Mouse (Mus musculus) neural tube, embryonic 14.5 days (tissue): ENCODE measurements around the gene Clrn1. TPM values are rescaled to one million over a fixed set of nuclear protein-coding genes. Genes with fewer than 3 reads are reported as not detected.

Experiments used
- ATAC-seq: fragments of 200-750 bp; cut with Nextera tagmentation; 2 replicates; pipeline ENCODE4 v1.8.0; 2017; ENCODE audit warnings: low read depth, mild to moderate bottlenecking, moderate TSS enrichment, moderate library complexity
- H3K27ac ChIP-seq: fragments of 300-500 bp; sonication (generic); 2 replicates; pipeline ENCODE4 v1.5.1; 2014; ENCODE audit warnings: low read depth, mild to moderate bottlenecking, control low read depth, low read length, moderate library complexity, mixed read lengths
- H3K27me3 ChIP-seq: fragments of 300-500 bp; sonication (generic); 2 replicates; pipeline ENCODE4 v1.6.1; 2014; ENCODE audit warnings: low read length; ENCODE audit not compliant: control insufficient read depth, insufficient read depth
- H3K36me3 ChIP-seq: fragments of 300-500 bp; sonication (generic); 2 replicates; pipeline ENCODE4 v1.6.1; 2014; ENCODE audit warnings: low read length, mixed read lengths; ENCODE audit not compliant: control insufficient read depth, insufficient read depth
- H3K4me1 ChIP-seq: fragments of 300-500 bp; sonication (generic); 2 replicates; pipeline ENCODE4 v1.6.1; 2014; ENCODE audit warnings: low read length; ENCODE audit not compliant: control insufficient read depth, insufficient read depth
- H3K4me2 ChIP-seq: fragments of 300-500 bp; sonication (generic); 2 replicates; pipeline ENCODE4 v1.6.1; 2014; ENCODE audit warnings: mild to moderate bottlenecking, low read depth, low read length, control low read depth
- H3K4me3 ChIP-seq: fragments of 300-500 bp; sonication (generic); 2 replicates; pipeline ENCODE4 v1.5.1; 2014; ENCODE audit warnings: low read depth, low read length, control low read depth, mixed read lengths
- H3K9ac ChIP-seq: fragments of 300-500 bp; sonication (generic); replicated peaks from 2 replicates; pipeline ENCODE4 v1.6.1; 2014; ENCODE audit warnings: low read depth, mild to moderate bottlenecking, control low read depth, low read length, mixed read lengths
- H3K9me3 ChIP-seq: fragments of 300-500 bp; sonication (generic); 2 replicates; pipeline ENCODE4 v1.6.1; 2016; ENCODE audit warnings: low read length; ENCODE audit not compliant: control insufficient read depth
- WGBS: fragments of 180-500 bp; shearing (Covaris S2); extraction: QIAGEN DNeasy Blood & Tissue Kit; methylation state at CpG from one replicate; pipeline ENCODE4 v1.1.7; 2014; 5-methylcytosine and 5-hydroxymethylcytosine counted together
- polyA plus RNA-seq: library from polyadenylated mRNA; unstranded; fragments of >200 nt; fragmentation: Nextera tagmentation; extraction: Ambion mirVana; gene quantifications from 2 replicates; pipeline ENCODE4 v1.2.1, GENCODE M21; 2014

Clrn1 gene
- polyA plus RNA-seq, 1 experiment from 2014 or later = 1.5 TPM

DNA sequence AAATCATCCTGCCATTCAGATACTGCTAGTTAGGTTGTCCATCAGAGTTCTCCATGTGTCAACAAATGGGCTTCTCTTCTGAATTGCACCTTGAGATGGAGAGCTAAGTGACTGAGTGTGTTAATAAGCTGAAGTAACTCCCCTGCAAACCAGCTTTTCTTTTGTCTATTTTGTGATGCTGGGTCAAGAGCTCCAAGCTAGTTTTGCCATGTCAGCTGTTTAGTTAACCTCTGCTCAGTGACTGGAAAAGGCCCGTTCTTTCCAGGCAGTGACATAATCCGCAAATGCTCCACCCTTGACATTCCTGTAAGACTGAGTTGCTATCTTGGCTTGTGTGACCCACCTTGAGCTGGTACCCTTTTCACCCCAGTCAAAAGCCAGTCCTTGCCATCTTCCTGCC is 22.2 kb downstream of the Clrn1 start:
- no peak overlapping the region for H3K27ac ChIP-seq
- no peaks in the 10 kb centered on the region for H3K36me3 ChIP-seq
- no peaks in the 10 kb centered on the region for H3K4me1 ChIP-seq
- H3K9ac ChIP-seq = no peak overlapping the region
- H3K9me3 ChIP-seq = no peaks in the 10 kb centered on the region
- no peak overlapping the region for H3K4me3 ChIP-seq
- H3K27me3 ChIP-seq = no peaks in the 10 kb centered on the region
- H3K4me2 ChIP-seq = no peak overlapping the region
- ATAC-seq = no peak
- WGBS = 88% methylated on average over 2 of the region's 2 CpGs

DNA sequence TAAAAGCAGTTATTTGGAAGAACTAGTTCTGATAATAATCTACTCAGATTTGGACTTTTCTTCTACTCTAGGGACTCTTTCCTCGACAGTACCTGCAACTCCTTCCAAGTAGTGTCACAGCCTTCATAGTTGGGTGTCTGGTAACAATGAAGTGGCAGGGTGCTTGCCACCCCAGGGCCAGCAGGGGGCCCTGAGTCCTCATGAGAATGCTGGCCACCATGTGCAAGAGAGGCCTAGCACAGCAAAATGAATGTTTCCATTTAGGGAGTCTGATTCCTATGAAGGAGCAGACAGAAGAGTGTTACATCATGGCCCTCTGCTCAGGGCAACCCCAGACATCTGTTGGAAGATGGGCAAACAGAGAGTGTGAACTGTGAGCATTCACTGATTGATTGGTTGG is 41.7 kb downstream of the Clrn1 start:
- Histone ChIP-seq H3K4me3 (no peak overlapping the region), H3K27me3 (no peaks in the 10 kb centered on the region), H3K4me1 (no peaks in the 10 kb centered on the region), H3K9ac (no peak overlapping the region), H3K9me3 (no peaks in the 10 kb centered on the region), H3K27ac (no peak overlapping the region), H3K4me2 (no peak overlapping the region), H3K36me3 (no peaks in the 10 kb centered on the region)
- WGBS = 82% methylated on average over 1 of the region's 1 CpGs
- ATAC-seq = no peak; the same call in 1 of the 2 replicates

DNA sequence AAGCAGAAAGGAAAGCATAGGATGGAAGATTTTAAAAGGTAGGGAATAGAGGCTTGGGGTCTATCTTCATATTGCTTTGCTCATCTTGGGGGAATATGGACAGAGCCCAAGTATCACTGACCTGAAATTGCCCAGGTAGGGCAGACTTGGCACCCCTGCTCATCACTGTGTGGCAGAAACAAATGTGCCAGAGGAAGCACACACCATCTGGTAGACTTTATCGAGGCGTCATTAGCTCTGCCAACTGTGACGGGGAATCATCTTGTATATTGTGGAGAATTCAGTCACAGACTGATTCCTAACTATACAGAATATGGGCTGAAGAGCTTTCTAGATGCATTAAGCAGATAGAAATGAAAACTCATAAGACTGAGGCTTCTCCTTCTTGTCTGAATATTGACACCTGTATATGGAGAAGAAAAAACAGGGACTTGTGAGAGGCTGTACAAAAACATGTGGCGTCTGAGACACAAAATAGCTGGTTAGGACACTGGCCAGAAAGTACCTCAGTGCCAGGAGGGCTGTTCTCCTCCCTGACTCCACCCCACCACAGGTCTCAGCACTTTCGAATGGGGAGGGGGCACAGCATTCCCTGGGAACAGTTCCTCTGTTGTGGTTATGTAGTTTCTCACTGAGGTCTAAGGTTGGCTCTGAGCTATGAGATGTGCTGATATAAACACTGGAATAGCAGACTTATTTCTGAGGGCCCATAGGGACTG is 51.5 kb downstream of the Clrn1 start:
- H3K27ac ChIP-seq = no peak overlapping the region
- no peak overlapping the region for H3K9ac ChIP-seq
- H3K36me3 ChIP-seq = no peaks in the 10 kb centered on the region
- H3K4me1 ChIP-seq = no peaks in the 10 kb centered on the region
- no peak overlapping the region for H3K4me3 ChIP-seq
- ATAC-seq = no peak
- no peaks in the 10 kb centered on the region for H3K27me3 ChIP-seq
- WGBS = 73% methylated on average over 5 of the region's 5 CpGs
- H3K9me3 ChIP-seq = no peaks in the 10 kb centered on the region
- H3K4me2 ChIP-seq = no peak overlapping the region

DNA sequence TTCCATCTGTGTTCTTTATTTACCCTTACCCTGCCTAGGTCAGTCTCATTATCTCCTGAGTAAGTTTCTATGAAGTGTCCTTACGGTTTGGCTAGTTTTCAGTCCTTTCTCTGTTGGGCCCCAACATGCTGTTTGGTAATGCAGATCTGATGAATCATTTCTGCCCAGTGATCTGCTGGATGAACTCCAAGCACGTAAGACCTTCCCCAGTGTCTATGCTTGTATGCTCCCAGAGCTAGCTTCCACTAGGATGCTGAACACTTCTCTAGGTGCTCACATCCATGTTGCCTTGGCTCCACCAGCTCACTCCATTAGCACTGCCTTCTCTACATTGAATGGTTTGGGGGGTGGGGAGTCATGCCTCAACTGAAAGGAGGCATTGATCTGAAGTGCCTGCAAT is 52.3 kb downstream of the Clrn1 start:
- H3K4me2 ChIP-seq = no peak overlapping the region
- H3K27me3 ChIP-seq = no peaks in the 10 kb centered on the region; the same call in 1 of the 2 replicates
- no peaks in the 10 kb centered on the region for H3K4me1 ChIP-seq
- H3K36me3 ChIP-seq = no peaks in the 10 kb centered on the region
- WGBS = 87% methylated on average over 2 of the region's 2 CpGs
- no peak for ATAC-seq
- H3K4me3 ChIP-seq = no peak overlapping the region
- no peaks in the 10 kb centered on the region for H3K9me3 ChIP-seq
- no peak overlapping the region for H3K9ac ChIP-seq
- H3K27ac ChIP-seq = no peak overlapping the region

DNA sequence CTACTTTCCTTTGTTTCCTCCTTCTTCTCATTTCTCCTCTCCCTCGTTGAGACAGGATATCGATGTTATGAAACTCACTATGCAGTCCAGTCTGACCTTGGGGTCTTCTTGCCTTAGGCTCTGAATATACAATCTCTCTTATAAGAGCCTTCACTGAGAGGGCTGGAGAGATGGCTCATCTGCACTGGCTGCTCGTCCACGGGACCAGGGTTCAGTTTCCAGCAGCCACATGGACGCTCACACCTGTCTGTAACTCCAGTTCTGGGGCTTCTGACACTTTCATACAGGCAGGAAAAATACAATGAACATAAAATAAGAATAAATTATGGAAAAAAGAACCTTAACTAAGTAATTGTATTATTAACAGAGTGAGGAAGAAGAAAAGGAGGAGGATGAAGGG is 53.6 kb downstream of the Clrn1 start:
- 82% methylated on average over 5 of the region's 5 CpGs for WGBS
- Histone ChIP-seq H3K36me3 (no peaks in the 10 kb centered on the region), H3K4me1 (no peaks in the 10 kb centered on the region), H3K9ac (no peak overlapping the region), H3K9me3 (no peaks in the 10 kb centered on the region), H3K4me2 (no peak overlapping the region), H3K27ac (no peak overlapping the region), H3K4me3 (no peak overlapping the region), H3K27me3 (no peaks in the 10 kb centered on the region; the same call in 1 of the 2 replicates)
- ATAC-seq = no peak

- Histone ChIP-seq H3K4me1 (no peaks in the 10 kb centered on the region), H3K9me3 (no peaks in the 10 kb centered on the region), H3K4me3 (no peak overlapping the region), H3K4me2 (no peak overlapping the region), H3K27me3 (no peaks in the 10 kb centered on the region; the same call in 1 of the 2 replicates), H3K27ac (no peak overlapping the region), H3K36me3 (no peaks in the 10 kb centered on the region), H3K9ac (no peak overlapping the region)
- no peak for ATAC-seq
- 100% methylated on average over 1 of the region's 1 CpGs for WGBS
These were observed 55.2 kb downstream of the Clrn1 start for GRCm38 (mm10) chr3:58829926-58830325.

DNA sequence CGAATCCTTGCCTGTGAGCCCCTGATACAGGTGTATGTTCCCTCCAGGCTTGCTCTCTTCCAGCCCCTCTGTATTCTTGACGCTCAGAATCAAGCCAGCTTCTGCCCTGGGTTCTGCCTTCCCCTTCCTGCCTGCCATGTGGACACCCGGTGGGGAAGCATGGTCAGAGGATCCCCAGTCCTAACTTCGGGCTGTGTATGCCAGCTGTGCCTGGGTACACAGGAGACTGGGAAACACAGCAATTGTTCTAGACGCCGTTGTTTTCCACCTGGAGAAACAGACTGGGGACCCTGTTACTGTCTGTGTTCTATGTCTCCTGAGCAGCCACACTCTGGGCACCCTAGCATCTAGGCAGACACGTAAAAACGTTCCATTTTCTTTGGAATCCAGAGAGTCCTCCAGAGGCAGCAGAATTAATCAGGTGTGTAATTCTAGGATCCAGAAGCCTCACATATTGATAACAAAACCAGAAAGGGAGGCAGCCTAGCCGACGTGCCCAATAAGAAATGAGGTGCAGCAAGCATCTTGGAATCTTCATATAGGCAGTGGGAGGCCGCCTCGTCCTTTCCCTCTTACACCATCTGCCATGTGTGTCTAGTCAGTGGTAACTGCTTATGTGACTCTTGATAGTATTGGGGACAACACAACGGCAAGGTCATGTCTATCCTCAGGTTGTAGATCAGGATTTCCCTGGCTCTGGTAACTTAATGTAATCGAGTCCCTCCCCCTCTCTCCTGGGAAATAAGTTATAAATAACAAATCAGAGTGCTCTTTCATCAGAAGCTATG is 56.6 kb downstream of the Clrn1 start:
- ATAC-seq = no peak
- no peak overlapping the region for H3K4me2 ChIP-seq
- 79% methylated on average over 14 of the region's 14 CpGs for WGBS

DNA sequence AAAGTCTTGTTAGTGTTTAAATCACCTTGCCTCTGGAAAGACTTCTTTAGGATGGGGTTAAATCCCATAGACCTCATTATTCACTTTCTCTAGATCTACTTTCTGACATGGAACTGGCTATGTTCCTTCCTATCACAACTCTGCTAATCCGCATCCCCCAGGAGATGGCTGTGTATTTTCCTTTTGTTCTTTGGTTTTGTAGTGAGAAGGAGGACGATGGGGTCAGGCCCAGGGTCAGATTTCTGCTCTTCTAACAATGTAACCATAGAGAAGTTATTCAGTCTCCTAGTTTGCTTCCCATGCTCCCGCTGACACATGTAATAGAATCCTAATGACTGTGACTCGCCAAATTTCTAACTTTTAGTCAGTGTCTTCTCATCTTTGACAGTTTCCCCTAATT is 58.9 kb downstream of the Clrn1 start:
- H3K9ac ChIP-seq = no peak overlapping the region
- no peak overlapping the region for H3K27ac ChIP-seq
- 6% methylated on average over 4 of the region's 4 CpGs for WGBS
- H3K4me3 ChIP-seq = no peak overlapping the region
- no peaks in the 10 kb centered on the region for H3K36me3 ChIP-seq
- no peaks in the 10 kb centered on the region for H3K4me1 ChIP-seq
- H3K9me3 ChIP-seq = no peaks in the 10 kb centered on the region
- H3K4me2 ChIP-seq = no peak overlapping the region
- H3K27me3 ChIP-seq = no peaks in the 10 kb centered on the region; the same call in 1 of the 2 replicates
- peak; percentile 65; the same call in 1 of the 2 replicates for ATAC-seq

More for the DNA sequence above, 56.6 kb downstream of the Clrn1 start:
- Histone ChIP-seq H3K4me3 (no peak overlapping the region), H3K36me3 (no peaks in the 10 kb centered on the region), H3K27me3 (no peaks in the 10 kb centered on the region; the same call in 1 of the 2 replicates), H3K27ac (no peak overlapping the region), H3K9me3 (no peaks in the 10 kb centered on the region), H3K9ac (no peak overlapping the region), H3K4me1 (no peaks in the 10 kb centered on the region)

DNA sequence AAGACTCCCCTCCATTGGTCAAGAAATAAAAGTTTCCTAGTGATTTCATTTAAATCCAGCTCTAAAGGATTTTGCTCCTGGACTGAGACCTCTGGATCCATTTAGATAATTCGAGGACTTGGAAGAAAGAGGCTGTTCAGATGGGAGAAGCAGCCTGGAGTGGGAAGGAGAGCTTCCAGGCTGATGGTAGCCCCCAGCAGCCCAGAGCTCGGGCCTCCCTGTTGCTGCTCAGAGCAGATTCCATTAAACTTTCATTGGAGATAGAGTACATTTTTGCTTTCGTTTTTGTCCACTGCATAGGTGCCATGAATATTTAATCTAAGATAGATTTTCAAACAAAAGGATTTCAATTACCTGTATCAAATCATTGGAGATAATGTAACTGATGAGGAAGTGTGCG is 62.9 kb downstream of the Clrn1 start, which contains the start of gene Mindy4b-ps:
Gene Mindy4b-ps, minus strand, starts transcription at position 101 of the 400 bp plus-strand sequence.
- H3K4me2 ChIP-seq = no peak within 1 kb of the TSS
- H3K9ac ChIP-seq = no peak within 1 kb of the TSS
- H3K9me3 ChIP-seq = no peaks in the 10 kb centered on the region
- no peaks in the 10 kb centered on the region for H3K4me1 ChIP-seq
- WGBS = 74% methylated on average over 4 of the region's 4 CpGs
- H3K4me3 ChIP-seq = no peak within 1 kb of the TSS
- no peaks in the 10 kb centered on the region for H3K27me3 ChIP-seq
- no peaks in the 10 kb centered on the region for H3K36me3 ChIP-seq
- no peak for ATAC-seq
- no peak within 1 kb of the TSS for H3K27ac ChIP-seq
